Mouse (Mus musculus): Measurements from ENCODE around the gene Col2a1. TPM values are rescaled to one million over a fixed set of nuclear protein-coding genes. Genes with fewer than 3 reads are reported as not detected.

Gene Col2a1
- polyA plus RNA-seq, 1 experiment: not detected

DNA sequence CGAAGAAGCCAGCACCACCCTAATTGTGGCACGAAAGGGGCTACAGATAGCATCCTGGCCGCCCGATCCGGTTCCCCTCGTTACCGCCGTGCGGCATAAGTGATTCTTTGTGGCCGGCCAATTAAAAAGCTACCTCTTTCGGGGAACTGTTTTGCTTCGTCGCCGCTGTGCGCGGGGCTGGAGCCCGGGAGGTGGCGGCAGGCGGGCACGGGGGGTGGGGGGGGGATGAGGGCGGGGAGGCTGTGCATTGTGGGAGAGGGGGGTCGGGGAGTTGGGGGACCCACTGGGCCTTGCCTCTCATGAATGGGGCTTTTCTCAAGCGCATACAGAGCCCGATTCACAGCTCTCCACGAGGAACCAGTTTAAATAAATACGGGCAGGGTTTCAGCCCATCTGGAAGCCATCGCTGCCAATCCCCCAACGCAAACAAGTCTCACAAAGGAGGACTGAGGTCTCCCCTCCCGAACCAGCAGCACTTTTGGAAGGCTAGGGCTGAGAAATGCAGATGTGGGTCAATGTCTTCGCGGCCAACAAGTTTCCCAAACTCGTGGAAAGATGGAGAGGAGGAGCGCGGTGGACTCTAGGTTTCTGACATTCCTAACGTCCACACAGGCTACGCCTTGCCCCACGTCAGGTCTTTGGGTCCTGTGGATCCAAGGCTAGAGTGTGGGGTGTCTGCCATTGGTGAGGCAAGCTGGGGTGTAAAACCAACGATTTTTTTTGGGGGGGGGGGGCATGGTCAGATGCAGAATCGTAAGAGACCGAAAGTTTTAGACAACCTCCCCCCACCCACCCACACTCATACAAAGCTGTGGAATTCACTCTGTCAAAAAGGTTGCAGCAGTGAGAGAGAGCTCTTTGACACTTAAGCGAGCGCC, 2.1 kb downstream of the Col2a1 start:
- no peak for TF ChIP-seq POLR2A (IDR thresholded peaks at IDR 0.05; ENCODE audit: low read depth, low read length)
- no peak for TF ChIP-seq CTCF (conservative IDR thresholded peaks at IDR 0.05; ENCODE audit: insufficient read depth, insufficient read length, low read depth, low read length)
- no peak for DNase-seq
- 3% methylated on average over 42 of the region's 42 CpGs for WGBS
- Histone ChIP-seq H3K27ac (ENCODE audit: insufficient read depth, low read depth, low read length) (no peak overlapping the region), H3K36me3 (ENCODE audit: control insufficient read depth, insufficient read depth, low read length) (no peaks in the 10 kb centered on the region), H3K27me3 (replicated peaks; ENCODE audit: control insufficient read depth, insufficient read depth, low read length) (peaks cover 8% of the 10 kb centered on the region), H3K4me3 (ENCODE audit: insufficient read depth, low read depth, low read length) (0 out of 2 replicates have a peak overlapping the region, but pooled peaks have one; percentile 9), H3K4me1 (ENCODE audit: control insufficient read depth, insufficient read depth, low read length) (no peaks in the 10 kb centered on the region; the same call in 1 of the 2 replicates)

DNA sequence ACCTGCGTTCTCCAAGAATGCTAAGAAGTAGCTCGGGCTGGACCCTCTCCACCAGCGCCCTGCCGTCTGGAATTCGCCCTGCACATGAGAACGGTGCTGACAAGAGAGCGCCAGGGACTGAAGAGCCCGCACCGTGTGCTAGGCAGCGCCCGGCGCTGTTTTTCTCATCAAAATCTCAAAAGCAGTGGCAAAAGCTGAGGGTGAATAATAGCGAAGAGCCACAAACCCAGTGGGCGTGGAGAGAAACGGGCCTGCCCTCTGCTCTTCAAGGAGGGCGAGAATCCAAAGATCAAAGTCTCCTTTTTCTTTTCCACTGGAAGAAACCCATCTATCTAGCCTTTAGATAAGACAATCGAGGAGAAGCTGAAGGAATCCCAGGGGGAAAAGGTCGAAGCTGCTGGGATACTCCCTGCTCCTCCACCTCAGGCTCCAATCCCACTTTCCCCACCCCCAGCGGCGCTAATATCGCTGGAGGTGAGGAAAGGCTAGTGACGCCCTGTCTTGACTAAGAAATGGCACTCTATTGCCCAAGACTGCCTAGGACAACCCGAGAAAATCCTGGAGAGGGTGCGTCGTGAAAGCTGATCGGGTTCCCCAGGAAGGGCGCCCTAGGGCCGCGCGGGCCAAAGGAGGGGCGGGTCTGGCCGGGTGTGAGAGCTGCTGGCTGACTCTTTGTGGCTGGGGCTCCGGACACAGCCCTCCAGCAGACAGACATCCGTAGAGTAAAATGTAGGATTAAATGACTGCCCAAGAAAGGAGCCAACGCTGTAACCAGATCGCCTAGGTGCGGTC, 3.0 kb downstream of the Col2a1 start:
- Histone ChIP-seq H3K36me3 (ENCODE audit: control insufficient read depth, insufficient read depth, low read length) (no peaks in the 10 kb centered on the region), H3K27me3 (replicated peaks; ENCODE audit: control insufficient read depth, insufficient read depth, low read length) (peaks cover 8% of the 10 kb centered on the region), H3K4me1 (ENCODE audit: control insufficient read depth, insufficient read depth, low read length) (no peaks in the 10 kb centered on the region; the same call in 1 of the 2 replicates), H3K27ac (ENCODE audit: insufficient read depth, low read depth, low read length) (no peak overlapping the region), H3K4me3 (ENCODE audit: insufficient read depth, low read depth, low read length) (0 out of 2 replicates have a peak overlapping the region, but pooled peaks have one; percentile 9)
- 2% methylated on average over 37 of the region's 37 CpGs for WGBS
- no peak for TF ChIP-seq CTCF (conservative IDR thresholded peaks at IDR 0.05; ENCODE audit: insufficient read depth, insufficient read length, low read depth, low read length)
- peak; percentile 69 for DNase-seq

DNA sequence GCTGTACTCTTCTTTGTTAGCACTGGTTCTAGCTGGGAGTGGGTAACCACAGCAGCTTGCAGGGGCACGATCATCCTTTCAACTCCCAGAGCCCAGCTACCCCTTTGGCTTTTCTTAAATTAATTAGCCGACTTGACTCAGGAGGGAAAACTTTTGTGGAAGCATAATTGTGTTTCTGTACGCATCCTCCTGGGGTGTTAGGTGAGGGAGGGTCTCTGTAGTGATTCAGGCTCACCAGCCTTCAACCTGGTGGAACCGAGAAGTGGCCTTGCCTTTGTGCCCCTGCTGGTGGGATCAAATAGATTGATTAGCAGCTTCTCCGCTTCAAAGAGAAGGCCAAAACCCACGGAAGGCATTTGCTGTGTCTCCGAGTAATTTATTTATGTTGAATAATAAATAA, 4.5 kb downstream of the Col2a1 start:
- Histone ChIP-seq H3K36me3 (ENCODE audit: control insufficient read depth, insufficient read depth, low read length) (no peaks in the 10 kb centered on the region), H3K27ac (ENCODE audit: insufficient read depth, low read depth, low read length) (no peak overlapping the region), H3K27me3 (replicated peaks; ENCODE audit: control insufficient read depth, insufficient read depth, low read length) (peaks cover 8% of the 10 kb centered on the region), H3K4me1 (ENCODE audit: control insufficient read depth, insufficient read depth, low read length) (no peaks in the 10 kb centered on the region; the same call in 1 of the 2 replicates), H3K4me3 (ENCODE audit: insufficient read depth, low read depth, low read length) (no peak overlapping the region)
- no peak for DNase-seq
- WGBS: 36% methylated on average over 7 of the region's 7 CpGs
- no peak for TF ChIP-seq POLR2A (IDR thresholded peaks at IDR 0.05; ENCODE audit: low read depth, low read length)

DNA sequence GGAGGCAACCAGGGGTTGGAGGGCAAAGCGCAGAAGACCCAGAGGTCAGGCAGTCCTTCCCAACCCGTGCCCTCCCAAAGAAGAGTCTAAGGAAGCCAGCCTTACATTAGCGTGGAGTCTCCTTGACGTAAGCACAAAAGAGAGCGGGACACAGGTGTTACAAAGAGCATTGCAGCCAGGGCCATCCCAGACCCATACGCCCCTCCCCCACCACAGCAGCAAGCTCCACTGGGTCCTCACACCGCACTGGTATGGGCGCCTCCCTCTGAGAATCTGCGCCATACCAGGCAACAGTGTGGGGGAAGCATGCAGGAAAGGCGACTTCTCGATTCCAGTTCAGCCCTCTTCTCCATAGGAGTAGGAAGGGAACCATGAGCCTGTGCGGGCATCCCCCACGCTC, 4.9 kb downstream of the Col2a1 start:
- peaks cover 6% of the 10 kb centered on the region for H3K27me3 ChIP-seq (replicated peaks; ENCODE audit: control insufficient read depth, insufficient read depth, low read length)
- no peak for DNase-seq
- H3K4me3 ChIP-seq (ENCODE audit: insufficient read depth, low read depth, low read length): no peak overlapping the region
- H3K27ac ChIP-seq (ENCODE audit: insufficient read depth, low read depth, low read length): no peak overlapping the region
- WGBS: 30% methylated on average over 13 of the region's 13 CpGs
- no peaks in the 10 kb centered on the region; the same call in 1 of the 2 replicates for H3K4me1 ChIP-seq (ENCODE audit: control insufficient read depth, insufficient read depth, low read length)
- TF ChIP-seq CTCF (conservative IDR thresholded peaks at IDR 0.05; ENCODE audit: insufficient read depth, insufficient read length, low read depth, low read length): no peak
- TF ChIP-seq POLR2A (IDR thresholded peaks at IDR 0.05; ENCODE audit: low read depth, low read length): no peak
- no peaks in the 10 kb centered on the region for H3K36me3 ChIP-seq (ENCODE audit: control insufficient read depth, insufficient read depth, low read length)

DNA sequence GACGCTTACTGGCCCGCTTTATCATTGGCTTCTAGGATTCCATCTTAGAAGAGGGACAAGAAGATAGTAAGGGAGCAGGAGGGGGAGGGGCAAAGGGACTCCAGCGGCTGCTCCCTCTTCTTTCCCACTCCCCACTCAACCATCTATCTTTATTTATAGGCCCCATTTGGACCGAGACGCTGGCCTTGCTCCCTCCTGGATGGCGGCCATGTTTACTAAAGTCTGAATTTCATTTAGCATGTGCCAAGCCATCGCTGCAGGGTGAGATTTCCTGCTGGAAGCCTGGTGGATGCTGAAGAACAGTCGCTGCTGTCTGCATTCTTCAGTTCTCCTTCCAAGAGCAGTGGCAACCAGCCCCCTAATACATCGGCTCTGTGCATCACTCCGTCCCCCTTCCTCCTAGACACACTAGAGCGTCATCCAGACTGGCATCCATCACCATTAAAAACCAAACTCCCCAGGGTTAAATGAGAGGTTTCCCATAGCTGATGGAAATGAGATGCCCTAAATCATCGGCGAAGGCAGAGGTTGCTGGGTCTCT, 7.7 kb downstream of the Col2a1 start:
- Histone ChIP-seq H3K4me3 (ENCODE audit: insufficient read depth, low read depth, low read length) (no peak overlapping the region), H3K27me3 (replicated peaks; ENCODE audit: control insufficient read depth, insufficient read depth, low read length) (no peaks in the 10 kb centered on the region), H3K36me3 (ENCODE audit: control insufficient read depth, insufficient read depth, low read length) (no peaks in the 10 kb centered on the region), H3K27ac (ENCODE audit: insufficient read depth, low read depth, low read length) (no peak overlapping the region), H3K4me1 (ENCODE audit: control insufficient read depth, insufficient read depth, low read length) (no peaks in the 10 kb centered on the region; the same call in 1 of the 2 replicates)
- TF ChIP-seq POLR2A (IDR thresholded peaks at IDR 0.05; ENCODE audit: low read depth, low read length): no peak
- no peak for TF ChIP-seq CTCF (conservative IDR thresholded peaks at IDR 0.05; ENCODE audit: insufficient read depth, insufficient read length, low read depth, low read length)
- WGBS: 73% methylated on average over 13 of the region's 13 CpGs
- no peak for DNase-seq

DNA sequence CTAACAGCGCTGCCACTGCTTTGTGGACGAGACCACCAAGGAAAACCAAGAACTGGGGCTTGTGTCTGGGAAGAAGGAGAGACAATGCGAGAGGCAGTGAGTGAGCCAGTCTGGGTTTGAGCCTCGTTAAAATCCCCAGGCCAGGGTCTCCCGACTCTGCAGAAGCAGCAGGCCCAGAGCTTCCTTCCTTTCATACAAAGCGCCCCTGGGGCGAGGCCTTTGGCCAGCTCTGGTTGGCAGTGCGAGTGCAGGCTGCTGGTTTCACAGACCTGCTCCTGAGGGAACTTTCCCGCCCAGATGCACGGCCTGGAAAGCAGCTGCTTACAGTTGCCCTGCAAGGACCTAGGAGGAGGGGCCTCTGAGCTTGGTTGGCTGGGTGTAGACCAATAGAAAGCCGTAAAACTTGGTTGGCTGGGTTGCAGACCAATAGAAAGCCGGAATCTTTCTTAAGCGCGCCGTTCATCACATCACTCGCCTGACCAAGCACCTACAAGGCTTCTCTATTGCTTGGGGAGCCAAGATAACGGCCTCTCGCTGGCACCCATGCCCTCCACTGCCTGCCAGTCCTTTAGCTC, 11.7 kb downstream of the Col2a1 start:
- no peaks in the 10 kb centered on the region for H3K27me3 ChIP-seq (replicated peaks; ENCODE audit: control insufficient read depth, insufficient read depth, low read length)
- no peaks in the 10 kb centered on the region for H3K36me3 ChIP-seq (ENCODE audit: control insufficient read depth, insufficient read depth, low read length)
- H3K4me1 ChIP-seq (ENCODE audit: control insufficient read depth, insufficient read depth, low read length): no peaks in the 10 kb centered on the region
- DNase-seq: peak; percentile 90
- TF ChIP-seq CTCF (conservative IDR thresholded peaks at IDR 0.05; ENCODE audit: insufficient read depth, insufficient read length, low read depth, low read length) (no peak), POLR2A (IDR thresholded peaks at IDR 0.05; ENCODE audit: low read depth, low read length) (no peak)
- H3K27ac ChIP-seq (ENCODE audit: insufficient read depth, low read depth, low read length): no peak overlapping the region
- WGBS: 13% methylated on average over 18 of the region's 18 CpGs
- no peak overlapping the region for H3K4me3 ChIP-seq (ENCODE audit: insufficient read depth, low read depth, low read length)

Measured in kidney, adult 2 months (tissue).